Mouse (Mus musculus) heart, embryonic 11.5 days (tissue): Measurements from ENCODE around the gene Lypla2. TPM values are rescaled to one million over a fixed set of nuclear protein-coding genes. Genes with fewer than 3 reads are reported as not detected.
A peak's percentile ranks its signal among the peaks of the same experiment; 100 is the strongest.

Source experiments
- ATAC-seq: fragments of 200-750 bp; cut with Nextera tagmentation; replicated peaks from 2 replicates; pipeline ENCODE4 v1.8.0; 2017; ENCODE audit warnings: moderate library complexity; ENCODE audit not compliant: insufficient number of reproducible peaks, low FRiP score, low TSS enrichment
- H3K27ac ChIP-seq: fragments of 300-500 bp; sonication (generic); 2 replicates; pipeline ENCODE4 v1.5.1; 2014; ENCODE audit warnings: mild to moderate bottlenecking, low read depth, low read length
- H3K27me3 ChIP-seq: fragments of 300-500 bp; sonication (generic); 2 replicates; pipeline ENCODE4 v1.6.1; 2014; ENCODE audit warnings: mild to moderate bottlenecking, low read length, mixed read lengths; ENCODE audit not compliant: control insufficient read depth, insufficient read depth
- H3K36me3 ChIP-seq: fragments of 300-500 bp; sonication (generic); 2 replicates; pipeline ENCODE4 v1.6.1; 2014; ENCODE audit warnings: mild to moderate bottlenecking, low read length, moderate library complexity, mixed read lengths; ENCODE audit not compliant: control insufficient read depth, insufficient read depth
- H3K4me1 ChIP-seq: fragments of 300-500 bp; sonication (generic); 2 replicates; pipeline ENCODE4 v1.6.1; 2014; ENCODE audit warnings: low read length; ENCODE audit not compliant: control insufficient read depth, insufficient read depth
- H3K4me2 ChIP-seq: fragments of 300-500 bp; sonication (generic); 2 replicates; pipeline ENCODE4 v1.6.1; 2014; ENCODE audit warnings: mild to moderate bottlenecking, moderate library complexity
- H3K4me3 ChIP-seq: fragments of 300-500 bp; sonication (generic); 2 replicates; pipeline ENCODE4 v1.5.1; 2014; ENCODE audit warnings: low read depth, low read length
- H3K9ac ChIP-seq: fragments of 300-500 bp; sonication (generic); 2 replicates; pipeline ENCODE4 v1.6.1; 2014; ENCODE audit warnings: mild to moderate bottlenecking, low read depth, low read length, moderate library complexity
- H3K9me3 ChIP-seq: fragments of 300-500 bp; sonication (generic); replicated peaks from 2 replicates; pipeline ENCODE4 v1.6.1; 2016; ENCODE audit warnings: low read length; ENCODE audit not compliant: control insufficient read depth
- WGBS: fragments of 180-500 bp; shearing (Covaris S2); extraction: QIAGEN DNeasy Blood & Tissue Kit; methylation state at CpG from one replicate; pipeline ENCODE4 v1.1.7; 2014; ENCODE audit not compliant: insufficient replicate concordance; 5-methylcytosine and 5-hydroxymethylcytosine counted together
- polyA plus RNA-seq: library from polyadenylated mRNA; unstranded; fragments of >200 nt; fragmentation: Nextera tagmentation; extraction: Ambion mirVana; gene quantifications from 2 replicates; pipeline ENCODE4 v1.2.1, GENCODE M21; 2014

Lypla2 gene
- polyA plus RNA-seq, 1 experiment from 2014 or later: 71.5 TPM

DNA sequence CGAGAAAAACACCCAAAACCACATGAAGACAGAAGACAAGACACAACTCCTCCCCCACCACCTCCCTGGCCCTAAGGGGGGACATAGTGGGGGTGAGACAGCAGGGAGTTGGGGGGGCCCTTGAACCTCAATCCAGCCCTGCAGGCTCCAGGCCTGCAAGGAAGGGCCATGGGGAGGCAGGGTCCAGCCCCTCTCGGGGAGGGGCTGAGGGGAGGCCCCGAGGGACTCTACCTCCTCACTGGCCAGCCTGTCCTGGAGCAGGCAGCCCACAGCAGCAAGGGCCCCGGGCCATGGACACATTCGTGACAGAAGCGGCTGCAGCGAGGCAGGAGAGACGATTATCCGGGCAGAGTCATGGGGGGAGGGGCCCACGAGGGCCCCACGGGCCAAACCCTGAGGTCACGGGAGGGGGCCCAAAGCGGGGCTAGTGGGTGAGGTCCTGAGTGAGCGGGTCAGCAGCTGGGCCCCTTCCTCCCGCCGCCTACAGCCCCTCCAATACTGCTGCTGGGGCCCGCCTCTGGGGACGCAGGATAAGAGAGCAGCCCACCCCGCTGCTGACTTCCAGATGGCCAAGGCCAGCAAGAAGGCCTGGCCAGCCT, 4.1 kb downstream of the Lypla2 start:
- WGBS: 67% methylated on average over 19 of the region's 19 CpGs
- Histone ChIP-seq H3K4me2 (no peak overlapping the region), H3K27me3 (no peaks in the 10 kb centered on the region), H3K9ac (peak overlapping the region; percentile 10; the same call in 1 of the 2 replicates), H3K27ac (no peak overlapping the region), H3K9me3 (no peaks in the 10 kb centered on the region), H3K36me3 (peaks cover 33% of the 10 kb centered on the region), H3K4me3 (no peak overlapping the region), H3K4me1 (peaks cover 22% of the 10 kb centered on the region)
- ATAC-seq: no peak

DNA sequence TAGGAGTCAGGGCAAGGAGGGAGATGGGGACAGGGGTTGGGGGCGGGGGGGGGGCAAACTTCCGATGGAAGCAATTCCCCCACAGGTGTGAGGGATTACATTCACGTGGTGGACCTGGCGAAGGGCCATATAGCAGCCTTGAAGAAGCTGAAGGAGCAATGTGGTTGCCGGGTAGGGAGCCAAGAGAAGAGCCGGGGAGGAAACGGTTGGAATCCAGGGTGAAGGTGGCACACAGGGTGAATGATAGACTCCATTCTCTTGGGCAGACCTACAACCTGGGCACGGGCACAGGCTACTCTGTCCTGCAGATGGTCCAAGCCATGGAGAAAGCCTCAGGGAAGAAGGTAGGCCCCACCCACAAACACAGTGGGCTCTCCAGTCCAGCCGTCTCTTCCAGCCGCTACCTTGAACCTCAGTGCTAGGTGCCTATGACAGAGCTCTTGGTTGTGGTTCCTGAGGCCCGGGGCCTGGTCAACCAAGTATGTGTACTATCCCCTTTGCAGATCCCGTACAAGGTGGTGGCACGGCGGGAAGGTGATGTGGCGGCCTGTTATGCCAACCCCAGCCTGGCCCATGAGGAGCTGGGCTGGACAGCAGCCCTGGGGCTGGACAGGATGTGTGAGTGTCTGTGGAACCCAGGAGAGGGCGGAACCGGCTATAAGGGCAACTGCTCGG, 5.2 kb downstream of the Lypla2 start:
- no peak overlapping the region for H3K4me2 ChIP-seq
- H3K27me3 ChIP-seq: no peaks in the 10 kb centered on the region
- WGBS: 89% methylated on average over 18 of the region's 18 CpGs
- peaks cover 33% of the 10 kb centered on the region for H3K36me3 ChIP-seq
- peaks cover 25% of the 10 kb centered on the region for H3K4me1 ChIP-seq
- no peak overlapping the region for H3K27ac ChIP-seq
- H3K4me3 ChIP-seq: no peak overlapping the region
- no peak overlapping the region for H3K9ac ChIP-seq
- H3K9me3 ChIP-seq: no peaks in the 10 kb centered on the region
- ATAC-seq: no peak

DNA sequence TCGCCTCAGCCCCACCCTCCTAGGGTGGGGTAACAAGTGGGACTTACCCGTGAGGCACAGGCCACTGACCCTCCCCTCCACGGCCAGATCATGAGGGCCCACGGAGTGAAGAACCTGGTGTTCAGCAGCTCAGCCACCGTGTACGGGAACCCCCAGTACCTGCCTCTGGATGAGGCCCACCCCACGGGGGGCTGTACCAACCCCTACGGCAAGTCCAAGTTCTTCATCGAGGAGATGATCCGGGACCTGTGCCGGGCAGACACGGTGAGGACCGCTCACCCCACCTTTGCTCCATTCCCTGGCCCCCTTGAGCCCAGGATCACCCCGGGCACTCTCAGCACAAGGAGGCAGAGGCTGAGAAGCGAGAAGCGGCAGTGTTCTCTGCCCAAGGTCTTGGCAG, 6.1 kb downstream of the Lypla2 start:
- no peaks in the 10 kb centered on the region for H3K27me3 ChIP-seq
- no peak overlapping the region for H3K27ac ChIP-seq
- H3K4me1 ChIP-seq: peaks cover 18% of the 10 kb centered on the region
- peaks cover 35% of the 10 kb centered on the region for H3K36me3 ChIP-seq
- WGBS: 92% methylated on average over 16 of the region's 16 CpGs
- no peaks in the 10 kb centered on the region for H3K9me3 ChIP-seq
- no peak overlapping the region for H3K9ac ChIP-seq
- no peak for ATAC-seq
- no peak overlapping the region for H3K4me3 ChIP-seq
- H3K4me2 ChIP-seq: no peak overlapping the region

DNA sequence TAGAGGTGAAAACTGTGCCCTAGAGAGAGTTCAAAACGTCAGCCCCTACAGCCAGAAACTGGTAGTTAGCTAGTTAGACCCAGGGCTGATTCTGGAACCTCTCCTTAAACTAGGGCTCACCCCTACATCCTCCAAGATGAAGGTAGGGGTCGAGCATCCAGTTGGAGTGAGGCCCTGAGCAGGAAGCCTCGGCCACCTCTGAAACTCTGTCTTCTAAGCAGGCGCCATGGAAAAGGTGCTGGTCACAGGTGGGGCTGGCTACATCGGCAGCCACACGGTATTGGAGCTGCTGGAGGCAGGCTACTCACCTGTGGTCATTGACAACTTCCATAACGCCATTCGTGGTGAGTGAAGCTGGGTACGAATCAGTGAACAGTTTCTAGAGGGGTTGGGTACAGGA, 7.3 kb downstream of the Lypla2 start:
- ATAC-seq: no peak
- Histone ChIP-seq H3K9me3 (no peaks in the 10 kb centered on the region), H3K27me3 (no peaks in the 10 kb centered on the region), H3K27ac (no peak overlapping the region), H3K4me2 (no peak overlapping the region), H3K4me1 (peaks cover 16% of the 10 kb centered on the region), H3K9ac (no peak overlapping the region), H3K36me3 (peaks cover 33% of the 10 kb centered on the region), H3K4me3 (no peak overlapping the region; the same call in 1 of the 2 replicates)
- WGBS: 84% methylated on average over 9 of the region's 9 CpGs

DNA sequence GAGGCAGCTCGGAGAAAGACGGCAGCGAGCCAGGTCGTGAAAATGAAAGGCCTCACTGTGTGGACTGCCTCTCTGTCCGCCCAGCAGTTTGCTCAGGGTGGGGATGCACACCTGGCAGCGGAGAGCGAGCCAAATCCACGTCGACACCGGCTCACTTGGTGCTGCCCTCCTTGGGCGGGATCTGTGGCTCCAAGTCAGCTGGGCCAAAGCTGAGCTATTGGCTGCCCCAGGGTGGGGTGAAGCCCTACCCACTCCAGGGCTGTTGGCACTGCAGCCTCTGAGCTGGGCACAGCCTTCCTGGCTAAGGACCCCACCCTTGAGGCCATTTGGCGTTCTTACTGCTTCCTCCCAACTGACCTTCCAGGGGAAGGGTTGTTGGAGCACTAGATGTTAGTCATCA, 8.0 kb downstream of the Lypla2 start:
- no peak for ATAC-seq
- 3% methylated on average over 12 of the region's 12 CpGs for WGBS
- Histone ChIP-seq H3K9ac (peak overlapping the region; percentile 77), H3K36me3 (peaks cover 26% of the 10 kb centered on the region), H3K4me3 (peak overlapping the region; percentile 66), H3K4me2 (peak overlapping the region; percentile 93), H3K4me1 (peaks cover 16% of the 10 kb centered on the region), H3K27me3 (no peaks in the 10 kb centered on the region), H3K9me3 (no peaks in the 10 kb centered on the region), H3K27ac (peak overlapping the region; percentile 35; the same call in 1 of the 2 replicates)

DNA sequence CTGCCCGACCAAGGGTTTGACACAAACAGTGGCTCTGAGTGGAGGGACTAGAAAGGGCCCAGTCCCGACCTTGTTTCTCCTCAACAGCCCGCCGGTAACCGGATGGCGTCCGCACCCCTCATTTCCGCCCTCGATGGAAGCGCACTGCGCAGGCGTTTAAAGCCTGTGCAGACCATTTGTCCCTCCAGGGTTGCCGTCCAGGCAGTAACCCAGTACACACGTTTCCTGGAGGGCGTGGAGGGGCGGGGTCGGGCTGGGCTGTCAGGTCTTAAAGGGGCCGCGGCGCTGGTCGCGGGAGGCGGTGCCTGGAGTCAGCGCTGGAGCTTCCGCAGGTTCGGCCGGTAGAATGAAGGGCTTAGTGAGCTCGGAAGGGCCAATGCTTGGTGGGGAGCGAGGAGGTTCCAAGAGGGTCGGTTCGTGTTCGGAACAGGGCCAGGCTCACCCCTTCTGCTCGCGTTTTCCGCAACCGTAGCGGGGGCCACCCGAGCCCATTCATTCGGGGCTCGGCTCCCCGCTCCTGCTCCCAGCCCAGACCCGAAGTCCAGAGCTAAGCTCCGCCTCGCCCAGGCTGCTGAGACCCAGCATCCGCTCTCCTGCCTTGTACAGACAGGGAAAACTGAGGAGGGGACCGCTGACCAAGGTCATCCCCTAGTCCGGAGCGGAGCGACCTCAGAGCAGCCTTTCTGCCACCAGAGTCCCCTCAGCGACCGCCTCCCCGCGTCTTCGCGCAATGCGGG, 8.8 kb downstream of the Lypla2 start, which contains the start of gene Gale:
Gene Gale (plus strand): TSS at position 271 of the 737 bp plus-strand sequence.
- peaks cover 27% of the 10 kb centered on the region for H3K36me3 ChIP-seq
- no peaks in the 10 kb centered on the region for H3K27me3 ChIP-seq
- under 1% methylated on average over 56 of the region's 56 CpGs for WGBS
- H3K4me1 ChIP-seq: peaks cover 16% of the 10 kb centered on the region
- H3K9ac ChIP-seq: peak within 1 kb of the TSS; percentile 89
- ATAC-seq: peak; percentile 85
- H3K4me2 ChIP-seq: peak within 1 kb of the TSS; percentile 93
- H3K27ac ChIP-seq: peak within 1 kb of the TSS; percentile 90
- H3K9me3 ChIP-seq: no peaks in the 10 kb centered on the region
- H3K4me3 ChIP-seq: peak within 1 kb of the TSS; percentile 66

DNA sequence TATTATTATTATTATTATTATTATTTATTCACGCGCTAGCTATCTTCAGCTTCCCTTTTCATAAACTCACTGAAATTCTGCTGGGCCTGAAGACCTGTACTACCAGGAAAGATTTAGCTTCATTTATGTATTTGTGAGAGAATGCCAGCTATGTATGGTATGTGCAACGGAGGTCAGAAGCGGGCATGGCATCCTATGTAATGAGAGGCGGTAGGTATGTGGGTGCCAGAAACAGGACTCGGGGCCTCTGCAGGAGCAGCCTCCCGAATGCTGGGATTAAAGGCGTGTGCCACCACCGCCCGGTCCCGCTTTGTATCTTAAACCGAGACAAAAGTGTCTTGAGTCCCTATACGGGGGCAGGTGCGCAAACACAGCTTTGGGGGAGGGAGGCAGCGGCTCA, 9.5 kb downstream of the Lypla2 start:
- Histone ChIP-seq H3K27me3 (no peaks in the 10 kb centered on the region), H3K4me1 (peaks cover 14% of the 10 kb centered on the region), H3K36me3 (peaks cover 25% of the 10 kb centered on the region), H3K9ac (peak overlapping the region; percentile 89), H3K9me3 (no peaks in the 10 kb centered on the region), H3K4me2 (peak overlapping the region; percentile 93), H3K4me3 (peak overlapping the region; percentile 66), H3K27ac (peak overlapping the region; percentile 90)
- WGBS: 7% methylated on average over 15 of the region's 15 CpGs
- ATAC-seq: no peak

DNA sequence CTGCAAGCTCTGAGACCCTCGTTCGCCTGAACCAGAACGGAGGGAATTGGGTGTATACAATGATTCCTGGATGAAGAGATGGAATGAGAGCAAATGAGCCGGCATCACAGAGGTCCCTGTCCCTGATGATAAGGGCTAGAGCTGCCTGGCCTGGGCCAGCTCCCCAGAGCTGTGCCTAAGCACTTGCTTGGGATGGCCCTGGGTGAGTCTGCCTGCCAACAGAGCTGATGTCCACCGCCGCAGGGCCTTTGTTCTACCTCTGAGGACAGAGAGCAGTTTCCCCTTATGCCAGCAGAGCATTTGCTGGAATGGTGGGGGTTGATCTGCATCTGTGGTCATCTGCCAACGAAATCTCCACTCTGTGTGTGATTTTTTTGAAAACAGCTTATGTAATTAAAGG, 10.2 kb downstream of the Lypla2 start:
- H3K4me3 ChIP-seq: no peak overlapping the region
- H3K9ac ChIP-seq: no peak overlapping the region
- H3K4me2 ChIP-seq: peak overlapping the region; percentile 93; the same call in 1 of the 2 replicates
- WGBS: 84% methylated on average over 7 of the region's 7 CpGs
- no peaks in the 10 kb centered on the region for H3K9me3 ChIP-seq
- H3K4me1 ChIP-seq: peaks cover 14% of the 10 kb centered on the region
- ATAC-seq: no peak
- H3K27ac ChIP-seq: no peak overlapping the region
- H3K27me3 ChIP-seq: no peaks in the 10 kb centered on the region
- peaks cover 23% of the 10 kb centered on the region for H3K36me3 ChIP-seq
